Mouse (Mus musculus): Measurements from ENCODE around the gene Vwa2. TPM values are rescaled to one million over a fixed set of nuclear protein-coding genes. Genes with fewer than 3 reads are reported as not detected.

The Vwa2 gene
- polyA plus RNA-seq, 1 experiment from 2014 or later, result 0.26 TPM

GRCm38 (mm10) chr19:56949868-56950267 lies 75.8 kb downstream of the Vwa2 start:
- ATAC-seq (ENCODE audit: low FRiP score) (no peak), DNase-seq (ENCODE audit: low spot score, missing footprints) (no peak)
- H3K9me3 ChIP-seq (ENCODE audit: control insufficient read depth, low read length), result no peaks in the 10 kb centered on the region
- 81% methylated on average over 8 of the region's 8 CpGs for WGBS
- H3K27me3 ChIP-seq (ENCODE audit: control insufficient read depth, insufficient read depth, low read length), result no peaks in the 10 kb centered on the region
- H3K4me2 ChIP-seq, result no peak overlapping the region
- H3K4me3 ChIP-seq (ENCODE audit: low read depth, low read length), result no peak overlapping the region
- no peaks in the 10 kb centered on the region for H3K36me3 ChIP-seq (ENCODE audit: control insufficient read depth, insufficient read depth, low read length)
- no peak overlapping the region for H3K27ac ChIP-seq (ENCODE audit: low read depth, low read length)
- no peak overlapping the region for H3K9ac ChIP-seq (ENCODE audit: low read length)
- no peaks in the 10 kb centered on the region for H3K4me1 ChIP-seq (ENCODE audit: control insufficient read depth, insufficient read depth, low read length)

- ATAC-seq (ENCODE audit: low FRiP score) (no peak), DNase-seq (ENCODE audit: low spot score, missing footprints) (no peak)
- H3K4me3 ChIP-seq (ENCODE audit: low read depth, low read length), result no peak overlapping the region
- H3K36me3 ChIP-seq (ENCODE audit: control insufficient read depth, insufficient read depth, low read length), result no peaks in the 10 kb centered on the region
- no peak overlapping the region for H3K27ac ChIP-seq (ENCODE audit: low read depth, low read length)
- H3K4me1 ChIP-seq (ENCODE audit: control insufficient read depth, insufficient read depth, low read length), result no peaks in the 10 kb centered on the region
- H3K4me2 ChIP-seq, result no peak overlapping the region
- H3K27me3 ChIP-seq (ENCODE audit: control insufficient read depth, insufficient read depth, low read length), result no peaks in the 10 kb centered on the region
- 84% methylated on average over 7 of the region's 7 CpGs for WGBS
- no peak overlapping the region for H3K9ac ChIP-seq (ENCODE audit: low read length)
- no peaks in the 10 kb centered on the region for H3K9me3 ChIP-seq (ENCODE audit: control insufficient read depth, low read length)
Observed at GRCm38 (mm10) chr19:56950818-56951217, 76.8 kb downstream of the Vwa2 start.

- no peak overlapping the region for H3K4me3 ChIP-seq (ENCODE audit: low read depth, low read length)
- no peak overlapping the region for H3K9ac ChIP-seq (ENCODE audit: low read length)
- no peak overlapping the region for H3K4me2 ChIP-seq
- no peaks in the 10 kb centered on the region for H3K9me3 ChIP-seq (ENCODE audit: control insufficient read depth, low read length)
- H3K36me3 ChIP-seq (ENCODE audit: control insufficient read depth, insufficient read depth, low read length), result no peaks in the 10 kb centered on the region
- H3K4me1 ChIP-seq (ENCODE audit: control insufficient read depth, insufficient read depth, low read length), result no peaks in the 10 kb centered on the region
- H3K27me3 ChIP-seq (ENCODE audit: control insufficient read depth, insufficient read depth, low read length), result no peaks in the 10 kb centered on the region
- WGBS, result 82% methylated on average over 4 of the region's 4 CpGs
- no peak overlapping the region for H3K27ac ChIP-seq (ENCODE audit: low read depth, low read length)
- no peak for DNase-seq (ENCODE audit: low spot score, missing footprints)
- ATAC-seq (ENCODE audit: low FRiP score), result no peak
Observed at GRCm38 (mm10) chr19:56953856-56954255, 79.8 kb downstream of the Vwa2 start.

GRCm38 (mm10) chr19:56954857-56955256 lies 80.8 kb downstream of the Vwa2 start:
- Histone ChIP-seq H3K4me1 (ENCODE audit: control insufficient read depth, insufficient read depth, low read length) (0 out of 2 replicates have a peak, but pooled peaks cover 2% of the 10 kb centered on the region), H3K9me3 (ENCODE audit: control insufficient read depth, low read length) (no peaks in the 10 kb centered on the region), H3K4me3 (ENCODE audit: low read depth, low read length) (no peak overlapping the region), H3K36me3 (ENCODE audit: control insufficient read depth, insufficient read depth, low read length) (no peaks in the 10 kb centered on the region), H3K4me2 (no peak overlapping the region), H3K27ac (ENCODE audit: low read depth, low read length) (no peak overlapping the region), H3K9ac (ENCODE audit: low read length) (no peak overlapping the region), H3K27me3 (ENCODE audit: control insufficient read depth, insufficient read depth, low read length) (no peaks in the 10 kb centered on the region)
- 92% methylated on average over 13 of the region's 13 CpGs for WGBS
- DNase-seq (ENCODE audit: low spot score, missing footprints) (no peak), ATAC-seq (ENCODE audit: low FRiP score) (no peak)

GRCm38 (mm10) chr19:56955568-56956513 lies 81.8 kb downstream of the Vwa2 start:
- ATAC-seq (ENCODE audit: low FRiP score) (no peak), DNase-seq (ENCODE audit: low spot score, missing footprints) (no peak)
- Histone ChIP-seq H3K4me1 (ENCODE audit: control insufficient read depth, insufficient read depth, low read length) (0 out of 2 replicates have a peak, but pooled peaks cover 2% of the 10 kb centered on the region), H3K27ac (ENCODE audit: low read depth, low read length) (no peak overlapping the region), H3K9ac (ENCODE audit: low read length) (no peak overlapping the region), H3K4me3 (ENCODE audit: low read depth, low read length) (no peak overlapping the region), H3K4me2 (no peak overlapping the region), H3K9me3 (ENCODE audit: control insufficient read depth, low read length) (no peaks in the 10 kb centered on the region), H3K36me3 (ENCODE audit: control insufficient read depth, insufficient read depth, low read length) (no peaks in the 10 kb centered on the region), H3K27me3 (ENCODE audit: control insufficient read depth, insufficient read depth, low read length) (no peaks in the 10 kb centered on the region)
- 87% methylated on average over 20 of the region's 20 CpGs for WGBS

GRCm38 (mm10) chr19:56958011-56958410 lies 84.0 kb downstream of the Vwa2 start:
- Histone ChIP-seq H3K27me3 (ENCODE audit: control insufficient read depth, insufficient read depth, low read length) (no peaks in the 10 kb centered on the region), H3K4me3 (ENCODE audit: low read depth, low read length) (no peak overlapping the region), H3K36me3 (ENCODE audit: control insufficient read depth, insufficient read depth, low read length) (no peaks in the 10 kb centered on the region), H3K4me2 (no peak overlapping the region), H3K27ac (ENCODE audit: low read depth, low read length) (no peak overlapping the region), H3K9ac (ENCODE audit: low read length) (no peak overlapping the region), H3K4me1 (ENCODE audit: control insufficient read depth, insufficient read depth, low read length) (0 out of 2 replicates have a peak, but pooled peaks cover 2% of the 10 kb centered on the region), H3K9me3 (ENCODE audit: control insufficient read depth, low read length) (no peaks in the 10 kb centered on the region)
- ATAC-seq (ENCODE audit: low FRiP score) (no peak), DNase-seq (ENCODE audit: low spot score, missing footprints) (no peak)
- WGBS, result 87% methylated on average over 4 of the region's 4 CpGs

GRCm38 (mm10) chr19:56958582-56959021 lies 84.6 kb downstream of the Vwa2 start:
- DNase-seq (ENCODE audit: low spot score, missing footprints), result no peak
- no peaks in the 10 kb centered on the region for H3K9me3 ChIP-seq (ENCODE audit: control insufficient read depth, low read length)
- ATAC-seq (ENCODE audit: low FRiP score), result no peak
- H3K9ac ChIP-seq (ENCODE audit: low read length), result no peak overlapping the region
- H3K27ac ChIP-seq (ENCODE audit: low read depth, low read length), result no peak overlapping the region
- WGBS, result 54% methylated on average over 6 of the region's 6 CpGs
- H3K4me2 ChIP-seq, result no peak overlapping the region
- H3K36me3 ChIP-seq (ENCODE audit: control insufficient read depth, insufficient read depth, low read length), result no peaks in the 10 kb centered on the region
- no peaks in the 10 kb centered on the region for H3K27me3 ChIP-seq (ENCODE audit: control insufficient read depth, insufficient read depth, low read length)
- 0 out of 2 replicates have a peak, but pooled peaks cover 2% of the 10 kb centered on the region for H3K4me1 ChIP-seq (ENCODE audit: control insufficient read depth, insufficient read depth, low read length)
- H3K4me3 ChIP-seq (ENCODE audit: low read depth, low read length), result no peak overlapping the region

- Histone ChIP-seq H3K36me3 (ENCODE audit: control insufficient read depth, insufficient read depth, low read length) (no peaks in the 10 kb centered on the region), H3K4me3 (ENCODE audit: low read depth, low read length) (no peak overlapping the region), H3K27me3 (ENCODE audit: control insufficient read depth, insufficient read depth, low read length) (no peaks in the 10 kb centered on the region), H3K9ac (ENCODE audit: low read length) (no peak overlapping the region), H3K4me1 (ENCODE audit: control insufficient read depth, insufficient read depth, low read length) (0 out of 2 replicates have a peak, but pooled peaks cover 2% of the 10 kb centered on the region), H3K4me2 (no peak overlapping the region), H3K9me3 (ENCODE audit: control insufficient read depth, low read length) (no peaks in the 10 kb centered on the region), H3K27ac (ENCODE audit: low read depth, low read length) (no peak overlapping the region)
- ATAC-seq (ENCODE audit: low FRiP score) (no peak), DNase-seq (ENCODE audit: low spot score, missing footprints) (no peak)
- 89% methylated on average over 2 of the region's 2 CpGs for WGBS
Observed at GRCm38 (mm10) chr19:56959057-56959456, 85.0 kb downstream of the Vwa2 start.

- no peak overlapping the region for H3K4me3 ChIP-seq (ENCODE audit: low read depth, low read length)
- no peak overlapping the region for H3K27ac ChIP-seq (ENCODE audit: low read depth, low read length)
- no peak overlapping the region for H3K4me2 ChIP-seq
- H3K9ac ChIP-seq (ENCODE audit: low read length), result no peak overlapping the region
- no peaks in the 10 kb centered on the region for H3K9me3 ChIP-seq (ENCODE audit: control insufficient read depth, low read length)
- no peaks in the 10 kb centered on the region for H3K27me3 ChIP-seq (ENCODE audit: control insufficient read depth, insufficient read depth, low read length)
- no peak for ATAC-seq (ENCODE audit: low FRiP score)
- no peaks in the 10 kb centered on the region for H3K36me3 ChIP-seq (ENCODE audit: control insufficient read depth, insufficient read depth, low read length)
- 0 out of 2 replicates have a peak, but pooled peaks cover 2% of the 10 kb centered on the region for H3K4me1 ChIP-seq (ENCODE audit: control insufficient read depth, insufficient read depth, low read length)
- DNase-seq (ENCODE audit: low spot score, missing footprints), result no peak
- WGBS, result 82% methylated on average over 3 of the region's 3 CpGs
Observed at GRCm38 (mm10) chr19:56959601-56960000, 85.6 kb downstream of the Vwa2 start.

All from midbrain, embryonic 11.5 days (tissue).